Mouse (Mus musculus) G1E (cell line): ENCODE results near the gene Naa10. TPM values are rescaled to one million over a fixed set of nuclear protein-coding genes. Genes with fewer than 3 reads are reported as not detected.
A peak's percentile ranks its signal among the peaks of the same experiment; 100 is the strongest.

Experiments used
- ATAC-seq: 2 replicates; pipeline ENCODE4 v1.8.0; 2016; ENCODE audit warnings: mild to moderate bottlenecking; ENCODE audit not compliant: insufficient number of reproducible peaks, poor library complexity, low FRiP score, severe bottlenecking; ENCODE audit errors: extremely low read depth
- DNase-seq: peaks from one replicate; pipeline ENCODE4 v3.0.0; 2012; ENCODE audit warnings: low spot score
- H3K27me3 ChIP-seq: 2 replicates; pipeline ENCODE4 v1.6.1; 2012; ENCODE audit warnings: mild to moderate bottlenecking, low read length, inconsistent platforms; ENCODE audit not compliant: insufficient read depth
- H3K36me3 ChIP-seq: replicated peaks from 2 replicates; pipeline ENCODE3; 2012; ENCODE audit warnings: mild to moderate bottlenecking, inconsistent platforms
- H3K4me1 ChIP-seq: 2 replicates; pipeline ENCODE4 v1.6.1; 2012; ENCODE audit warnings: low read depth, low read length, inconsistent platforms, mixed read lengths; ENCODE audit not compliant: insufficient read depth
- H3K4me3 ChIP-seq: 2 replicates; pipeline ENCODE4 v1.5.1; 2012; ENCODE audit warnings: low read depth, mild to moderate bottlenecking, inconsistent platforms, low read length, moderate library complexity, mixed read lengths
- H3K9me3 ChIP-seq: replicated peaks from 2 replicates; pipeline ENCODE4 v1.6.1; 2012; ENCODE audit warnings: inconsistent platforms
- CTCF ChIP-seq: IDR thresholded peaks from 2 replicates; pipeline ENCODE4 v1.5.1; 2012; ENCODE audit warnings: low read depth, low read length, inconsistent platforms, mixed read lengths
- GATA1 ChIP-seq: IDR thresholded peaks from 2 replicates; pipeline ENCODE4 v1.6.1; 2012; ENCODE audit warnings: borderline replicate concordance, low read length, inconsistent platforms, mixed read lengths
- GATA2 ChIP-seq: IDR thresholded peaks from 2 replicates; pipeline ENCODE4 v1.6.1; 2012; ENCODE audit warnings: low read depth, low read length, inconsistent platforms, borderline replicate concordance
- POLR2AphosphoS5 ChIP-seq: IDR thresholded peaks from 2 replicates; pipeline ENCODE4 v1.6.1; 2012; ENCODE audit warnings: low read depth, low read length, inconsistent platforms; ENCODE audit not compliant: insufficient replicate concordance
- TAL1 ChIP-seq: conservative IDR thresholded peaks from 2 replicates; pipeline ENCODE4 v1.6.1; 2012; ENCODE audit warnings: low read depth, low read length, inconsistent platforms, mixed read lengths
- polyA plus RNA-seq: library from polyadenylated mRNA; stranded (reverse); fragments of >175 nt; gene quantifications from 2 replicates; pipeline ENCODE4 v1.2.3, GENCODE M21; 2012
- total RNA-seq, 2 experiments: library from RNA; stranded (forward) in 1 of 2; stranded (reverse) in 1 of 2; fragments of 200-1000 nt in 1 of 2; fragments of >200 nt in 1 of 2; fragmentation: Nextera tagmentation in 1 of 2; gene quantifications; 2 replicates each; pipeline ENCODE4 v1.2.3; 2014 to 2017

The Naa10 gene
- 55.9 and 61.9 TPM in 2 replicates for total RNA-seq (2014; fragmentation: Nextera tagmentation)
- total RNA-seq (2017), result 85.4 and 105 TPM in 2 replicates
- polyA plus RNA-seq, result 171 and 192 TPM in 2 replicates

- peak; percentile 90 for ATAC-seq
- Histone ChIP-seq H3K36me3 (peaks cover 58% of the 10 kb centered on the region), H3K9me3 (no peaks in the 10 kb centered on the region), H3K4me3 (peak within 1 kb of the TSS; percentile 83), H3K27me3 (no peaks in the 10 kb centered on the region), H3K4me1 (peaks cover 40% of the 10 kb centered on the region)
- peak; percentile 66 for DNase-seq
- TF ChIP-seq GATA2 (no peak), GATA1 (no peak), TAL1 (no peak), POLR2AphosphoS5 (no peak), CTCF (no peak)
Observed at GRCm38 (mm10) chrX:73921823-73922549, at the start of gene Naa10, which contains the start of gene Arhgap4. TSS of gene Naa10 (minus strand) at chrX:73921944. TSS of gene Arhgap4 (minus strand) at chrX:73921870.

GRCm38 (mm10) chrX:73970781-73971180, 49.0 kb upstream of the Naa10 start:
- ATAC-seq (no peak), DNase-seq (no peak)
- Histone ChIP-seq H3K27me3 (no peaks in the 10 kb centered on the region), H3K4me3 (no peak overlapping the region), H3K4me1 (peaks cover 10% of the 10 kb centered on the region; the same call in 1 of the 2 replicates), H3K36me3 (no peaks in the 10 kb centered on the region), H3K9me3 (no peaks in the 10 kb centered on the region)
- no peak for TF ChIP-seq GATA1
- no peak for TF ChIP-seq TAL1
- TF ChIP-seq GATA2, result no peak
- no peak for TF ChIP-seq CTCF
- no peak for TF ChIP-seq POLR2AphosphoS5

GRCm38 (mm10) chrX:73969729-73970128, 48.0 kb upstream of the Naa10 start:
- no peak for ATAC-seq
- Histone ChIP-seq H3K9me3 (no peaks in the 10 kb centered on the region), H3K4me3 (no peak overlapping the region), H3K27me3 (no peaks in the 10 kb centered on the region), H3K36me3 (peaks cover under 1% of the 10 kb centered on the region), H3K4me1 (peaks cover 11% of the 10 kb centered on the region; the same call in 1 of the 2 replicates)
- no peak for DNase-seq
- TF ChIP-seq POLR2AphosphoS5, result no peak
- no peak for TF ChIP-seq GATA2
- no peak for TF ChIP-seq CTCF
- TF ChIP-seq GATA1, result no peak
- no peak for TF ChIP-seq TAL1

- no peak overlapping the region for H3K4me3 ChIP-seq
Observed at GRCm38 (mm10) chrX:73969167-73969566, 47.4 kb upstream of the Naa10 start.

GRCm38 (mm10) chrX:73967177-73968075, 45.7 kb upstream of the Naa10 start:
- peak overlapping the region; percentile 84 for H3K4me3 ChIP-seq

More at GRCm38 (mm10) chrX:73969167-73969566, 47.4 kb upstream of the Naa10 start:
- no peaks in the 10 kb centered on the region for H3K9me3 ChIP-seq
- peaks cover 6% of the 10 kb centered on the region for H3K36me3 ChIP-seq
- no peak for TF ChIP-seq GATA2
- TF ChIP-seq TAL1, result no peak
- TF ChIP-seq POLR2AphosphoS5, result no peak
- peaks cover 16% of the 10 kb centered on the region for H3K4me1 ChIP-seq
- H3K27me3 ChIP-seq, result no peaks in the 10 kb centered on the region
- DNase-seq (no peak), ATAC-seq (no peak)

More at GRCm38 (mm10) chrX:73967177-73968075, 45.7 kb upstream of the Naa10 start:
- no peak for TF ChIP-seq GATA2
- no peak for TF ChIP-seq CTCF
- no peak for TF ChIP-seq POLR2AphosphoS5
- TF ChIP-seq GATA1, result no peak
- TF ChIP-seq TAL1, result no peak
- no peaks in the 10 kb centered on the region for H3K27me3 ChIP-seq
- H3K4me1 ChIP-seq, result peaks cover 33% of the 10 kb centered on the region
- H3K36me3 ChIP-seq, result peaks cover 22% of the 10 kb centered on the region
- peak; percentile 48 for DNase-seq
- H3K9me3 ChIP-seq, result no peaks in the 10 kb centered on the region
- ATAC-seq, result peak; percentile 41
